Mouse (Mus musculus) liver, adult 2 months (tissue): Measurements from ENCODE around the gene Grwd1. TPM values are rescaled to one million over a fixed set of nuclear protein-coding genes. Genes with fewer than 3 reads are reported as not detected.
A peak's percentile ranks its signal among the peaks of the same experiment; 100 is the strongest.

Experiments used
- DNase-seq: peaks from one replicate; pipeline ENCODE4 v3.0.0-alpha.2; 2011; ENCODE audit warnings: low read depth, low spot score; ENCODE audit errors: extremely low read depth
- H3K27ac ChIP-seq: fragments of 200-500 bp; replicated peaks from 2 replicates; pipeline ENCODE4 v1.5.1; 2012; ENCODE audit warnings: low read depth, mild to moderate bottlenecking, control low read depth, inconsistent platforms, low read length; ENCODE audit not compliant: insufficient read depth
- H3K27me3 ChIP-seq: fragments of 200-500 bp; 2 replicates; pipeline ENCODE4 v1.6.1; 2012; ENCODE audit warnings: mild to moderate bottlenecking, moderate library complexity, low read length, inconsistent platforms; ENCODE audit not compliant: control insufficient read depth, insufficient read depth
- H3K36me3 ChIP-seq: fragments of 200-500 bp; 2 replicates; pipeline ENCODE4 v1.6.1; 2012; ENCODE audit warnings: low read length, inconsistent platforms; ENCODE audit not compliant: control insufficient read depth, insufficient read depth
- H3K4me1 ChIP-seq: fragments of 200-500 bp; 2 replicates; pipeline ENCODE4 v1.6.1; 2011; ENCODE audit warnings: low read length; ENCODE audit not compliant: control insufficient read depth, insufficient read depth
- H3K4me3 ChIP-seq: fragments of 200-500 bp; 2 replicates; pipeline ENCODE4 v1.5.1; 2011; ENCODE audit warnings: low read depth, mild to moderate bottlenecking, control low read depth, low read length, moderate library complexity; ENCODE audit not compliant: insufficient read depth
- H3K79me2 ChIP-seq: fragments of 200-500 bp; 2 replicates; pipeline ENCODE4 v1.6.1; 2012; ENCODE audit warnings: inconsistent platforms, mild to moderate bottlenecking, low read length, moderate library complexity; ENCODE audit not compliant: control insufficient read depth, insufficient read depth
- H3K9ac ChIP-seq: fragments of 200-500 bp; 2 replicates; pipeline ENCODE4 v1.6.1; 2012; ENCODE audit warnings: low read depth, mild to moderate bottlenecking, control low read depth, inconsistent platforms, low read length
- CTCF ChIP-seq: fragments of 200-500 bp; IDR thresholded peaks from 2 replicates; pipeline ENCODE4 v1.5.1; 2011; ENCODE audit warnings: low read depth, low read length, control low read depth
- POLR2A ChIP-seq: fragments of 200-500 bp; IDR thresholded peaks from 2 replicates; pipeline ENCODE4 v1.6.1; 2011; ENCODE audit warnings: low read length, control low read depth; ENCODE audit not compliant: insufficient read depth; ENCODE audit errors: extremely low read depth
- WGBS: fragments of 180-500 bp; shearing (Covaris S2); methylation state at CpG from one replicate; pipeline ENCODE4 v1.1.7; 2018; 5-methylcytosine and 5-hydroxymethylcytosine counted together
- polyA plus RNA-seq: library from polyadenylated mRNA; depleted of rRNA; stranded (reverse); fragments of >200 nt; gene quantifications from 2 replicates; pipeline ENCODE4 v1.2.3, GENCODE M21; 2012
- total RNA-seq: library from RNA; depleted of rRNA; stranded (reverse); fragments of >200 nt; gene quantifications from 2 replicates; pipeline ENCODE4 v1.2.3, GENCODE M21; 2014

The Grwd1 gene
- total and polyA plus RNA-seq, 2 experiments, result 5.3 to 11.0 TPM

GRCm38 (mm10) chr7:45815323-45815983 is 15.3 kb downstream of the Grwd1 start:
- Histone ChIP-seq H3K36me3 (peaks cover 14% of the 10 kb centered on the region), H3K27me3 (no peaks in the 10 kb centered on the region), H3K79me2 (peaks cover 3% of the 10 kb centered on the region; the same call in 1 of the 2 replicates), H3K27ac (no peak overlapping the region), H3K4me3 (no peak overlapping the region), H3K4me1 (peaks cover 6% of the 10 kb centered on the region), H3K9ac (no peak overlapping the region)
- 77% methylated on average over 10 of the region's 10 CpGs for WGBS
- TF ChIP-seq CTCF, result no peak
- TF ChIP-seq POLR2A, result no peak
- no peak for DNase-seq

GRCm38 (mm10) chr7:45814841-45815240 is 15.9 kb downstream of the Grwd1 start:
- H3K4me3 ChIP-seq, result no peak overlapping the region
- H3K79me2 ChIP-seq, result peaks cover 3% of the 10 kb centered on the region; the same call in 1 of the 2 replicates
- 16% methylated on average over 5 of the region's 5 CpGs for WGBS
- no peak for DNase-seq
- H3K36me3 ChIP-seq, result peaks cover 14% of the 10 kb centered on the region
- H3K4me1 ChIP-seq, result peaks cover 6% of the 10 kb centered on the region
- TF ChIP-seq CTCF, result no peak
- TF ChIP-seq POLR2A, result no peak
- no peaks in the 10 kb centered on the region for H3K27me3 ChIP-seq
- H3K9ac ChIP-seq, result no peak overlapping the region
- no peak overlapping the region for H3K27ac ChIP-seq

GRCm38 (mm10) chr7:45813787-45814779 is 16.7 kb downstream of the Grwd1 start, which contains the start of gene Cyth2:
Gene Cyth2, minus strand, starts transcription at chr7:45814581.
- under 1% methylated on average over 86 of the region's 92 CpGs for WGBS
- Histone ChIP-seq H3K9ac (peak within 1 kb of the TSS; percentile 88), H3K36me3 (peaks cover 16% of the 10 kb centered on the region), H3K27me3 (no peaks in the 10 kb centered on the region), H3K4me1 (peaks cover 6% of the 10 kb centered on the region), H3K4me3 (peak within 1 kb of the TSS; percentile 72), H3K79me2 (peaks cover 3% of the 10 kb centered on the region; the same call in 1 of the 2 replicates), H3K27ac (peak within 1 kb of the TSS; percentile 79)
- peak; percentile 99 for DNase-seq
- peak; percentile 77 for TF ChIP-seq POLR2A
- TF ChIP-seq CTCF, result no peak

- H3K36me3 ChIP-seq, result peaks cover 22% of the 10 kb centered on the region
- peaks cover 3% of the 10 kb centered on the region; the same call in 1 of the 2 replicates for H3K79me2 ChIP-seq
- no peaks in the 10 kb centered on the region for H3K27me3 ChIP-seq
- WGBS, result 88% methylated on average over 8 of the region's 8 CpGs
- peaks cover 6% of the 10 kb centered on the region for H3K4me1 ChIP-seq
- TF ChIP-seq CTCF (no peak), POLR2A (no peak)
- H3K9ac ChIP-seq, result no peak overlapping the region
- no peak overlapping the region for H3K27ac ChIP-seq
- H3K4me3 ChIP-seq, result no peak overlapping the region
- DNase-seq, result no peak
Measured at GRCm38 (mm10) chr7:45812921-45813320, 17.8 kb downstream of the Grwd1 start.

GRCm38 (mm10) chr7:45809276-45810075 is 21.3 kb downstream of the Grwd1 start:
- H3K9ac ChIP-seq, result no peak overlapping the region
- H3K36me3 ChIP-seq, result peaks cover 28% of the 10 kb centered on the region
- H3K4me1 ChIP-seq, result peaks cover 6% of the 10 kb centered on the region
- H3K79me2 ChIP-seq, result peaks cover 3% of the 10 kb centered on the region; the same call in 1 of the 2 replicates
- no peaks in the 10 kb centered on the region for H3K27me3 ChIP-seq
- DNase-seq, result no peak
- WGBS, result 90% methylated on average over 14 of the region's 14 CpGs
- H3K4me3 ChIP-seq, result no peak overlapping the region
- H3K27ac ChIP-seq, result no peak overlapping the region
- TF ChIP-seq CTCF (no peak), POLR2A (no peak)
